Mouse (Mus musculus) C2C12 (cell line): ENCODE data around the gene Senp1.

ENCODE experiments used
- CTCF ChIP-seq: IDR thresholded peaks from one replicate; pipeline ENCODE4 v1.5.1; 2011; ENCODE audit not compliant: control insufficient read depth, insufficient read depth, insufficient read length
- MAX ChIP-seq: IDR thresholded peaks from one replicate; pipeline ENCODE4 v1.6.1; 2011; ENCODE audit warnings: mild to moderate bottlenecking, control low read depth

DNA sequence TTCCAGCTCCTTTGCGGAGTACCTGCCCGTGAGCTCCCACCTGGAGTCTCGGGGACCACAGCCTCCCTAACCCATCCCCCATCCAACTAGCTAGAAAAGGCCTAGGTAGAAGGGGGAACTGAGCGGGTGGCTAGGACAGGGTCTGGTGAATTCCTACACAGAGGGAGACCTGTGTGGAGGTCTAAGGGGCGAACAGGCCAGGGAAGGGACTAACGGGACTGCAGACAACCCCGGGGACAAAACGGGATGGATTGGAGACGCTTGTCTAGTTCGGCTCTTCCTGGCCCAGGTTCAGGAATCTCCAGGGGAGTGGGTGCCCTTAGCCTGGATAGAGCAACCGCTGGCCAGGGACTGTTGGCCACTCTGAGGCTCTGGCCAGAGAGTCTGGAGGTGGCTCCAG, 88.4 kb downstream of the Senp1 start:
- TF ChIP-seq MAX (no peak), CTCF (no peak)
